Mouse (Mus musculus) lung, adult 2 months (tissue): ENCODE data around the gene Abca7.

Experiments used
- CTCF ChIP-seq: fragments of 200-500 bp; IDR thresholded peaks from 2 replicates; pipeline ENCODE4 v1.5.1; 2011; ENCODE audit warnings: mild to moderate bottlenecking, low read length, control low read depth; ENCODE audit not compliant: insufficient read depth
- POLR2A ChIP-seq: fragments of 200-500 bp; IDR thresholded peaks from 2 replicates; pipeline ENCODE4 v1.6.1; 2011; ENCODE audit warnings: low read depth, mild to moderate bottlenecking, control low read depth, low read length, borderline replicate concordance; ENCODE audit errors: extremely low read depth

DNA sequence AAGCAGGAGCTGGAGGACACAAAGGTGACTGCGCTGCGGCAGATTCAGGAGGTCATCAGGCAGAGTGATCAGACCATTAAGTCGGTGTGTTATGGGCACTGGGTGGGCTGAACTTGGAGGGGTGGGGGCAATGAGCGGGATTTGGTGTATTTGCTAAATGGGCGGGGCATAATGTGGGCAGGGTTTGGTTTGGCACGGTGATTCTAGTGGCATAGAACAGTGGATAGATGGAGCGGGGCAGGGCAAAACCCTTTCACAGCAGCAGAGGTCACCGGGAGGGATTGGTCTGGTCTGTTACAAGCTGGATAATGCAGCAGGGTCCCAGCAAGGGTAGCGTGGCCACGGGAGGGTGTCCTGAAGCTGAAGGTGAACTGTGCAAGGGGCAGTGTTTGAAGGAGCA is 29.2 kb downstream of the Abca7 start:
- TF ChIP-seq CTCF = no peak
- TF ChIP-seq POLR2A = no peak
